Comparison of ENCODE assay signal across 21 mouse cellular contexts in the genomic region with DNA sequence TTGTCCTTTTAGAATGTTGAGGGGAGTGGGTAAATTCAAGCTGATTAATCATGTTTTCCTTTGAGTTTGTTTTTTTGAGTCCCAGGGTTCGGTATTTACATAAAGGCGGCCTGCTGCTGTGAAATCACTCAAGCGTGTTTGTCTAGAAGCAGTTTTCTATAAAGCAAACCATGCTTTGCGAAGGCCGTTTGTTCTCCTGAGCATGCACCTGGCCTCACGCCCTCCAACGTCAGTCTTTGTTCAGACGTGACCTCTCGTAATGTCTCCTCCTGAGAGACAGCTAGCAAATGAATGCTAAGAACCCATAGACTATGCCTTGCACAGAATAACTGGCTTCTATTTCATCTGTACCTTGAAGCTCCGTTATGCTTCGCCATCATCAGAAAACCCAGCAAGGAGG.
DNase-seq lines count a peak whose midpoint lies in the region; ATAC-seq and TF ChIP-seq lines count a peak whose summit lies in the region.
"Had no signal": no experiment of that assay in that cellular context is flagged by ENCODE, and none has a peak within 500 bp of the region (broad histone marks: within the 10 kb centered on the region; RNA-seq: fewer than 3 reads in every experiment).

No protein-coding gene starts in this region.

- H3K4me3 ChIP-seq in hindbrain, embryonic 11.5 days (ENCODE audit: low read depth, low read length), result no peak overlapping the region
- no peak overlapping the region for H3K4me3 ChIP-seq in hindbrain, embryonic 16.5 days (ENCODE audit: low read length)
- H3K4me3 ChIP-seq in kidney, embryonic 14.5 days (ENCODE audit: low read length), result no peak overlapping the region
- H3K4me3 ChIP-seq: forebrain, embryonic 12.5 days; hindbrain, embryonic 15.5 days; liver, embryonic 15.5 days; midbrain, embryonic 15.5 days had no signal

- H3K27me3 ChIP-seq in hindbrain, embryonic 11.5 days (ENCODE audit: control insufficient read depth, insufficient read depth, low read length), result no peaks in the 10 kb centered on the region
- no peaks in the 10 kb centered on the region for H3K27me3 ChIP-seq in hindbrain, embryonic 16.5 days (replicated peaks; ENCODE audit: control insufficient read depth, insufficient read depth, low read length)
- no peaks in the 10 kb centered on the region for H3K27me3 ChIP-seq in kidney, embryonic 14.5 days (ENCODE audit: control insufficient read depth, insufficient read depth, low read length)
- H3K27me3 ChIP-seq: forebrain, embryonic 12.5 days; hindbrain, embryonic 15.5 days; liver, embryonic 15.5 days; midbrain, embryonic 15.5 days had no signal

- no peaks in the 10 kb centered on the region for H3K36me3 ChIP-seq in hindbrain, embryonic 11.5 days (ENCODE audit: control insufficient read depth, insufficient read depth, low read length)
- no peaks in the 10 kb centered on the region for H3K36me3 ChIP-seq in hindbrain, embryonic 16.5 days (ENCODE audit: control insufficient read depth, insufficient read depth, low read length)
- no peaks in the 10 kb centered on the region for H3K36me3 ChIP-seq in kidney, embryonic 14.5 days (ENCODE audit: control insufficient read depth, insufficient read depth, low read length)
- H3K36me3 ChIP-seq: forebrain, embryonic 12.5 days; hindbrain, embryonic 15.5 days; liver, embryonic 15.5 days; midbrain, embryonic 15.5 days had no signal

- TF ChIP-seq CTCF in brain, embryonic 14.5 days (IDR thresholded peaks at IDR 0.05; ENCODE audit: borderline replicate concordance, extremely low read depth, insufficient read depth, insufficient read length), result no peak

- no peak overlapping the region for H3K27ac ChIP-seq in hindbrain, embryonic 11.5 days (ENCODE audit: low read depth, low read length)
- H3K27ac ChIP-seq in hindbrain, embryonic 16.5 days (ENCODE audit: low read depth, low read length), result no peak overlapping the region
- no peak overlapping the region for H3K27ac ChIP-seq in kidney, embryonic 14.5 days (ENCODE audit: low read depth, low read length)
- H3K27ac ChIP-seq: forebrain, embryonic 12.5 days; hindbrain, embryonic 15.5 days; liver, embryonic 15.5 days; midbrain, embryonic 15.5 days had no signal

- 33% methylated on average over 11 of the region's 11 CpGs for WGBS in hindbrain, embryonic 11.5 days
- WGBS in hindbrain, embryonic 16.5 days, result 30% methylated on average over 11 of the region's 11 CpGs
- WGBS in kidney, embryonic 14.5 days, result 33% methylated on average over 11 of the region's 11 CpGs

- no peak overlapping the region for H3K4me2 ChIP-seq in hindbrain, embryonic 11.5 days (replicated peaks; ENCODE audit: low read depth, low read length)
- H3K4me2 ChIP-seq in hindbrain, embryonic 16.5 days (ENCODE audit: low read length), result no peak overlapping the region
- H3K4me2 ChIP-seq in kidney, embryonic 14.5 days (replicated peaks; ENCODE audit: low read depth, low read length), result no peak overlapping the region
- H3K4me2 ChIP-seq: forebrain, embryonic 12.5 days; heart, embryonic 11.5 days; hindbrain, embryonic 15.5 days; liver, embryonic 15.5 days; midbrain, embryonic 15.5 days had no signal

- no peak for ATAC-seq in hindbrain, embryonic 11.5 days (ENCODE audit: low FRiP score)
- no peak for ATAC-seq in hindbrain, embryonic 16.5 days
- ATAC-seq in kidney, embryonic 14.5 days (ENCODE audit: low FRiP score, low TSS enrichment), result no peak
- ATAC-seq: intestine, postnatal 0 days; lung, postnatal 0 days; midbrain, embryonic 15.5 days had no signal

- H3K9me3 ChIP-seq in hindbrain, embryonic 11.5 days (ENCODE audit: control insufficient read depth, low read length), result no peaks in the 10 kb centered on the region
- H3K9me3 ChIP-seq in hindbrain, embryonic 16.5 days (ENCODE audit: control insufficient read depth, low read length), result no peaks in the 10 kb centered on the region
- no peaks in the 10 kb centered on the region for H3K9me3 ChIP-seq in kidney, embryonic 14.5 days (ENCODE audit: control insufficient read depth, low read length)
- H3K9me3 ChIP-seq: forebrain, embryonic 12.5 days; hindbrain, embryonic 15.5 days; liver, embryonic 15.5 days; midbrain, embryonic 15.5 days had no signal

- TF ChIP-seq POLR2A in brain, embryonic 14.5 days (IDR thresholded peaks at IDR 0.05; ENCODE audit: borderline replicate concordance, extremely low read depth, insufficient read depth, insufficient read length, poor library complexity, severe bottlenecking), result no peak

- H3K4me1 ChIP-seq in hindbrain, embryonic 11.5 days (replicated peaks; ENCODE audit: control insufficient read depth, insufficient read depth, low read length), result peaks cover 4% of the 10 kb centered on the region; the same call in 1 of the 2 replicates
- H3K4me1 ChIP-seq in hindbrain, embryonic 16.5 days (ENCODE audit: control insufficient read depth, insufficient read depth, low read depth, low read length), result no peaks in the 10 kb centered on the region; the same call in 1 of the 2 replicates
- 0 out of 2 replicates have a peak, but pooled peaks cover 12% of the 10 kb centered on the region for H3K4me1 ChIP-seq in kidney, embryonic 14.5 days (ENCODE audit: control insufficient read depth, insufficient read depth, low read length)
- H3K4me1 ChIP-seq: liver, embryonic 15.5 days; midbrain, embryonic 15.5 days had no signal

- DNase-seq in hindbrain, embryonic 11.5 days (ENCODE audit: low spot score), result peak; percentile 16
- DNase-seq in kidney, postnatal 4 days, result peak; percentile 16 to 34
- DNase-seq in A20 (ENCODE audit: low read depth, low spot score) (peak; percentile 79), liver (no peak)
- peak; percentile 62 for DNase-seq in brain, embryonic 14.5 days (ENCODE audit: low read depth)
- DNase-seq in B cell, adult 2 months, result no peak
- DNase-seq: cerebellum, adult 11 months; cerebellum, postnatal 10 days; gastrocnemius, postnatal 36 days; heart, postnatal 10 days; right cerebral cortex, adult 18-20 months; thymus, postnatal 25 days had no signal

- H3K9ac ChIP-seq in hindbrain, embryonic 11.5 days (ENCODE audit: low read depth, low read length), result no peak overlapping the region
- H3K9ac ChIP-seq in hindbrain, embryonic 16.5 days (ENCODE audit: low read depth, low read length), result no peak overlapping the region
- H3K9ac ChIP-seq in kidney, embryonic 14.5 days (ENCODE audit: low read depth, low read length), result no peak overlapping the region
- H3K9ac ChIP-seq: forebrain, embryonic 12.5 days; hindbrain, embryonic 15.5 days; liver, embryonic 15.5 days; midbrain, embryonic 15.5 days had no signal

Comparison
In these comparisons a context has a peak if more than half of its experiments do, and no peak if none do; other contexts are left out.
1. DNase-seq: peak in hindbrain, embryonic 11.5 days (single experiment), kidney, postnatal 4 days (2 of 2), A20 (single experiment) and brain, embryonic 14.5 days (single experiment); none in B cell, adult 2 months (0 of 2) and liver (single experiment).